Mouse (Mus musculus): ENCODE results near the gene Scube2. TPM values are rescaled to one million over a fixed set of nuclear protein-coding genes. Genes with fewer than 3 reads are reported as not detected.
A peak's percentile ranks its signal among the peaks of the same experiment; 100 is the strongest.

Scube2 gene
- total RNA-seq, 2 experiments from 2014 or later: 1.4 to 3.5 TPM

GRCm38 (mm10) chr7:109848867-109849733, 16.4 kb downstream of the Scube2 start:
- DNase-seq: no peak
- no peak overlapping the region for H3K27ac ChIP-seq
- intact Hi-C loops (cut with DNase I): no loop called here
- TF ChIP-seq CTCF (IDR thresholded peaks at IDR 0.05): no peak
- no peak overlapping the region for H3K4me3 ChIP-seq

- TF ChIP-seq CTCF (IDR thresholded peaks at IDR 0.05): no peak
- H3K4me3 ChIP-seq: no peak overlapping the region
- H3K27ac ChIP-seq: no peak overlapping the region
- intact Hi-C loops (cut with DNase I): no loop called here
- DNase-seq: no peak
Observed at GRCm38 (mm10) chr7:109844100-109844499, 21.4 kb downstream of the Scube2 start.

- intact Hi-C loops (cut with DNase I): no loop called here
- H3K27ac ChIP-seq: no peak overlapping the region
- no peak for TF ChIP-seq CTCF (IDR thresholded peaks at IDR 0.05)
- no peak overlapping the region for H3K4me3 ChIP-seq
- no peak for DNase-seq
Observed at GRCm38 (mm10) chr7:109841618-109842418, 23.7 kb downstream of the Scube2 start.

- Histone ChIP-seq H3K27ac (no peak overlapping the region), H3K4me3 (no peak overlapping the region)
- TF ChIP-seq CTCF (IDR thresholded peaks at IDR 0.05): no peak
- DNase-seq: no peak
- intact Hi-C loops (cut with DNase I): no loop called here
Observed at GRCm38 (mm10) chr7:109841031-109841430, 24.4 kb downstream of the Scube2 start.

- no peak for DNase-seq
- Histone ChIP-seq H3K27ac (no peak overlapping the region), H3K4me3 (no peak overlapping the region)
- intact Hi-C loops (cut with DNase I): no loop called here
- TF ChIP-seq CTCF (IDR thresholded peaks at IDR 0.05): no peak
Observed at GRCm38 (mm10) chr7:109838613-109839012, 26.9 kb downstream of the Scube2 start.

GRCm38 (mm10) chr7:109837651-109838050, 27.8 kb downstream of the Scube2 start:
- no peak for TF ChIP-seq CTCF (IDR thresholded peaks at IDR 0.05)
- Histone ChIP-seq H3K27ac (no peak overlapping the region), H3K4me3 (no peak overlapping the region)
- intact Hi-C loops (cut with DNase I): no loop called here
- DNase-seq: no peak

- Histone ChIP-seq H3K4me3 (no peak overlapping the region), H3K27ac (peak overlapping the region; percentile 40; the same call in 1 of the 2 replicates)
- TF ChIP-seq CTCF (IDR thresholded peaks at IDR 0.05): no peak
- no peak for DNase-seq
- intact Hi-C loops (cut with DNase I): no loop called here
Observed at GRCm38 (mm10) chr7:109834894-109835293, 30.6 kb downstream of the Scube2 start.

- Histone ChIP-seq H3K4me3 (no peak overlapping the region), H3K27ac (no peak overlapping the region)
- no peak for DNase-seq
- no peak for TF ChIP-seq CTCF (IDR thresholded peaks at IDR 0.05)
- intact Hi-C loops (cut with DNase I): no loop called here
Observed at GRCm38 (mm10) chr7:109831376-109831775, 34.1 kb downstream of the Scube2 start.

GRCm38 (mm10) chr7:109826911-109827310, 38.6 kb downstream of the Scube2 start:
- no peak for TF ChIP-seq CTCF (IDR thresholded peaks at IDR 0.05)
- intact Hi-C loops (cut with DNase I): no loop called here
- H3K4me3 ChIP-seq: no peak overlapping the region
- DNase-seq: no peak
- no peak overlapping the region for H3K27ac ChIP-seq

- intact Hi-C loops (cut with DNase I): no loop called here
- TF ChIP-seq CTCF (IDR thresholded peaks at IDR 0.05): no peak
- no peak for DNase-seq
- no peak overlapping the region for H3K4me3 ChIP-seq
- no peak overlapping the region for H3K27ac ChIP-seq
Observed at GRCm38 (mm10) chr7:109825293-109825692, 40.2 kb downstream of the Scube2 start.

GRCm38 (mm10) chr7:109818600-109818999, 46.9 kb downstream of the Scube2 start:
- intact Hi-C loops (cut with DNase I): no loop called here
- no peak for DNase-seq
- no peak for TF ChIP-seq CTCF (IDR thresholded peaks at IDR 0.05)
- no peak overlapping the region for H3K27ac ChIP-seq
- no peak overlapping the region for H3K4me3 ChIP-seq

GRCm38 (mm10) chr7:109817954-109818353, 47.5 kb downstream of the Scube2 start:
- no peak for DNase-seq
- intact Hi-C loops (cut with DNase I): no loop called here
- TF ChIP-seq CTCF (IDR thresholded peaks at IDR 0.05): no peak
- H3K4me3 ChIP-seq: no peak overlapping the region
- no peak overlapping the region for H3K27ac ChIP-seq

Measured in gastrocnemius, adult 2 months (tissue).